Mouse (Mus musculus) MEL (cell line): ENCODE data around the gene Pard3.

Experiments used
- RCOR1 ChIP-seq: IDR thresholded peaks from 2 replicates; pipeline ENCODE4 v1.6.1; 2012; ENCODE audit warnings: low read depth, mild to moderate bottlenecking, inconsistent platforms, low read length, improper control_type of control experiment
- TAL1 ChIP-seq: IDR thresholded peaks from 2 replicates; pipeline ENCODE4 v1.6.1; 2012; ENCODE audit warnings: mild to moderate bottlenecking, inconsistent platforms, low read length, moderate library complexity, mixed read lengths
- TBP ChIP-seq: IDR thresholded peaks from 2 replicates; pipeline ENCODE4 v1.8.0; 2011; ENCODE audit warnings: low read depth, low read length, improper control_type of control experiment
- ZNF384 ChIP-seq: IDR thresholded peaks from 2 replicates; pipeline ENCODE4 v1.6.1; 2012; ENCODE audit warnings: low read depth, mild to moderate bottlenecking, inconsistent platforms, low read length, improper control_type of control experiment

DNA sequence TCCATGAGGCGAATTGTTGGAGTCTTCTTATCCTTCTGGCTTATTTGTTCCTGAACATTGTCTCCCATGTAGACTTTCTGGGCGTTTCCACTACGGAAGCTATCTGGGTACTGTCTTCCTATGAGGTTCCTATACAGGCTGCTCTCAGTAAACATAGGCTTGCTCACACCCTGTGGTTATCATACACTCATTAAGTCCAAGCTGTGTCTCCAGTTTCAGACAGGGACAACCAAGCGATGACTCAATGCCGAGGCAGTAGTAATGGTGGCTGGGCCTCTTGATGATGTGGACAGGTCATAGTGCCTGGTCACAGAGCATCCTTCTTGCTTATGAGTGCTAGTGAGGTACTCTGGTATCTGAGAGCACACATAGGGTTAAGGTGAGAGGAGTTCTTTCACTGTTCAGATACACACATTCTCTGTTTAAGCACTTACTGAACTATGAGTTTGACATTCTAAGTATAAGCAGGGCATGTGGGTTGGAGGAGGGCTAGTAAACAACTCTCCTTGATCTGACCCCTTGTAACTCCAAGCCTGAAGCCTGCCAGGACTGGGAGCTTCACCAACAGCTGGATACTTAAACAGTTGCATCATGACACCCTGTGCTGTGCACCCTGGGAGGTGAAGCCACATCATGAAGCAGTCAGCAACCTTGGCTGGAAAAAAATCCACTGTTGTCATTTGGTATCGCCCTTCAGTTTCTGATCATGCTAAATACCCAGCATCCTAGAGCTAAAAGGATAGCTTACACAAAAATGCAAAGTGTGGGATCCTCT lies 385.6 kb downstream of the Pard3 start:
- TF ChIP-seq RCOR1 (no peak), TBP (no peak), TAL1 (no peak), ZNF384 (no peak)
